Mouse (Mus musculus) embryonic fibroblast, embryonic 13.5 days (primary cell): Measurements from ENCODE around the gene Tcf7. TPM values are rescaled to one million over a fixed set of nuclear protein-coding genes. Genes with fewer than 3 reads are reported as not detected.

Source experiments
- H3K27ac ChIP-seq: 2 replicates; pipeline ENCODE4 v1.5.1; 2012; ENCODE audit warnings: low read length, control low read depth, inconsistent platforms; ENCODE audit not compliant: insufficient read depth
- H3K4me1 ChIP-seq: 2 replicates; pipeline ENCODE4 v1.6.1; 2011; ENCODE audit warnings: low read length; ENCODE audit not compliant: control insufficient read depth, insufficient read depth
- H3K4me3 ChIP-seq: 2 replicates; pipeline ENCODE4 v1.5.1; 2011; ENCODE audit warnings: mild to moderate bottlenecking, control low read depth, low read length; ENCODE audit not compliant: insufficient read depth
- CTCF ChIP-seq: IDR thresholded peaks from 2 replicates; pipeline ENCODE4 v1.5.1; 2011; ENCODE audit warnings: mild to moderate bottlenecking, control low read depth, low read length, moderate library complexity, borderline replicate concordance; ENCODE audit not compliant: insufficient read depth
- POLR2A ChIP-seq: IDR thresholded peaks from 2 replicates; pipeline ENCODE4 v1.6.1; 2011; ENCODE audit warnings: low read depth, mild to moderate bottlenecking, control low read depth, low read length, moderate library complexity
- polyA plus RNA-seq: library from polyadenylated mRNA; stranded (reverse); fragments of >200 nt; gene quantifications from 2 replicates; pipeline ENCODE4 v1.2.4, GENCODE M21; 2011; ENCODE audit warnings: low read depth; ENCODE audit not compliant: missing spikeins, insufficient read length

The Tcf7 gene
- polyA plus RNA-seq, 1 experiment, result 2.1 TPM

GRCm38 (mm10) chr11:52253674-52254375 lies 29.0 kb downstream of the Tcf7 start:
- no peak overlapping the region for H3K4me3 ChIP-seq
- TF ChIP-seq CTCF (peak; percentile 63; the same call in 1 of the 2 replicates), POLR2A (no peak)
- H3K27ac ChIP-seq, result no peak overlapping the region

GRCm38 (mm10) chr11:52252692-52253091 lies 30.1 kb downstream of the Tcf7 start:
- no peak overlapping the region for H3K27ac ChIP-seq

More at GRCm38 (mm10) chr11:52253674-52254375, 29.0 kb downstream of the Tcf7 start:
- peaks cover 7% of the 10 kb centered on the region for H3K4me1 ChIP-seq

DNA sequence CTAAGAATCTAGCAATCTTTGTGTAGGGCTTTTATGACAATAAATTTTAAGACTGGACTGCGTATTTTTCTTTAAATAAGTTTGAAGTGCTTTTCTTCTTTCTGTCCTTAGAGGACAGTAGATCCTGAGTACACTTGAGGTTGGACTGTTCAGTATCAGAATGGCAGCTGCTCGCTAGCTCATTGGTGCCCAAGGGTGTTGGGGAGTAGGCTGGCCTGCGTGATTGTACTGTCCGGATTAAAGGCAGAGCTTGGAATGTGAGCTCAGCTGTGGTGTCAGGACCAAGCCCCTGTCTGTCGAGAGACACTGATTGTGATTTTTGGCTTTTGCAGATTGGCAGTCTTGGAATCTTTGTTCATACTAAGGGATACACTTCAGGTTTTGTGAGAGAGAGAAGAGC lies 31.0 kb downstream of the Tcf7 start:
- no peak overlapping the region for H3K4me3 ChIP-seq
- H3K4me1 ChIP-seq, result peaks cover 7% of the 10 kb centered on the region
- no peak for TF ChIP-seq CTCF
- TF ChIP-seq POLR2A, result no peak
- no peak overlapping the region for H3K27ac ChIP-seq

More at GRCm38 (mm10) chr11:52252692-52253091, 30.1 kb downstream of the Tcf7 start:
- H3K4me3 ChIP-seq, result no peak overlapping the region
- TF ChIP-seq POLR2A, result no peak
- no peak for TF ChIP-seq CTCF
- H3K4me1 ChIP-seq, result peaks cover 7% of the 10 kb centered on the region

GRCm38 (mm10) chr11:52249452-52249851 lies 33.4 kb downstream of the Tcf7 start:
- H3K4me1 ChIP-seq, result peaks cover 7% of the 10 kb centered on the region
- no peak overlapping the region for H3K4me3 ChIP-seq
- TF ChIP-seq CTCF (no peak), POLR2A (no peak)
- H3K27ac ChIP-seq, result no peak overlapping the region

- Histone ChIP-seq H3K4me3 (no peak overlapping the region), H3K27ac (no peak overlapping the region), H3K4me1 (no peaks in the 10 kb centered on the region)
- TF ChIP-seq POLR2A, result no peak
Measured at GRCm38 (mm10) chr11:52240898-52241542, 41.8 kb downstream of the Tcf7 start.

- Histone ChIP-seq H3K4me1 (0 out of 2 replicates have a peak, but pooled peaks cover 1% of the 10 kb centered on the region), H3K4me3 (no peak overlapping the region), H3K27ac (no peak overlapping the region)
- no peak for TF ChIP-seq CTCF
- TF ChIP-seq POLR2A, result no peak
Measured at GRCm38 (mm10) chr11:52234509-52234908, 48.3 kb downstream of the Tcf7 start.

DNA sequence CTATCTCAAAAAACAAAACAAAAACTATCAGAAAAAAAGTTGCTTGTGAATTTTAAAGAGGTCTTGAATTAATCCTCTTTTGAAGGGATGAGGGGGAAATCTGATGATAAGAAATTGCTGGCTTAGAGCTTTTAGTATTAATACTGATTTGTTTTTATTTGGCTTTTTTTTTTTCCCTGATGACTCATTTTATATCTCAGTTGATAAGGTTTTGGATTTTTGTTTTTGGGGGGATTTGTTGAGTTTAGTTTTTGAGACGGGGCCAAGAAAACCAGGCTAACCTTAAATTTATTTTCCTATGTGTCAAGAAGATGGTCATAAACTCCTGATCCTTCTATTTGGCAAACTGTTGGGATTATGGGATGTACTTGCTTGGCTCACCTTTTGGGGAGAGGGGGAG lies 48.9 kb downstream of the Tcf7 start:
- 0 out of 2 replicates have a peak, but pooled peaks cover 1% of the 10 kb centered on the region for H3K4me1 ChIP-seq
- TF ChIP-seq POLR2A, result no peak
- TF ChIP-seq CTCF, result no peak
- H3K4me3 ChIP-seq, result peak overlapping the region; percentile 24; the same call in 1 of the 2 replicates
- H3K27ac ChIP-seq, result no peak overlapping the region

- Histone ChIP-seq H3K4me1 (0 out of 2 replicates have a peak, but pooled peaks cover 1% of the 10 kb centered on the region), H3K4me3 (peak overlapping the region; percentile 45), H3K27ac (no peak overlapping the region)
- TF ChIP-seq CTCF, result no peak
- no peak for TF ChIP-seq POLR2A
Measured at GRCm38 (mm10) chr11:52233043-52233653, 49.7 kb downstream of the Tcf7 start.

DNA sequence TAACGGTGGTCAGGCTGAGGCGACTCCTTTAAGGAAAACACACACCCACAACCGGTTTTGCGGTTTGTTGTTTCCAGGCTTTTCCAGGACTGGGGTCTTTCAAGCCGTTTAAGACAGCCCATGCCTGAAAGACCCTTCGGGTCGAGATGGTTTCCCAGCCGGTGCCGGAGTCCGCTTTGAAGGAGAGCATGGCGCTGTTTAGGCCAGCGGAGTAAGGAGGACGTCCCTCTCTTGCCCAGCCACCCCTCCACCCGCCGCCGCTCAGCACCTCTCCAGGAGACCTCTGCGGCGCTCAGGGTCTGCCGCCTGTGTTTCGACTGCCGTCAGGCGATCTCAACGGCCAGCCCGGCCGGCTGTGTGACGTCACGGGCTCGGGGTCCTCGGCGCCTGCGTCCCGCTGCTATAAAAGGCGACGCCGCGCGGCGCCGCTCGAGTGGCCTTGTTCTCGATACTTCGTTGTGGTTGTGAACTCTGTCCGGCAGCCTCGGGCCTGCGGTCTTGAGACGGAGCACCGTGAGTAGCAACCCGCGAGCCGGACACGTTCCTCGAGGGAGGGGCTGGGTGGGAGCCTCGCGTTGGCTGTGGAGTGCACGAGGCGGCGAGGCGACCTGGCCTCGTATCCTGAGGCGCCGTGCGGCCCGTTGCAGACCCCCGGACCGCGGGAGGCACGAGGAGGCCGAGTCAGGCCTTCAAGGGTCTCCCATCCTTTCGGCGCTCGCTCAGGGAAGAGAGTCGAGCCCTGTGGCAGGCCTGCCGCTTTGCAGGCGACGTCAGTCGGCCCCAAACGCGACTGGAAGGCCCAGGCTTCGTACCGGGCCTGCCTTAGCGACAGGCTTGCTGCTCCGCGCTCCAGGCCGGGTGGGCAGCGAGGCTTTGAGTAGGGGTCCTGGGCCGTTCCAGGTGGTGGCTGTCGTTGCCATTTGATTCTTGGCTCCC lies 50.9 kb downstream of the Tcf7 start, which contains the start of gene Skp1a:
Skp1a (plus strand) TSS at position 390 of the 936 bp plus-strand sequence.
- no peak for TF ChIP-seq CTCF
- peak; percentile 98 for TF ChIP-seq POLR2A
- peak within 1 kb of the TSS; percentile 93 for H3K4me3 ChIP-seq
- H3K4me1 ChIP-seq, result 0 out of 2 replicates have a peak, but pooled peaks cover 1% of the 10 kb centered on the region
- H3K27ac ChIP-seq, result peak within 1 kb of the TSS; percentile 96
